Mouse (Mus musculus): ENCODE measurements around the gene Hddc3.

Hddc3 gene

DNA sequence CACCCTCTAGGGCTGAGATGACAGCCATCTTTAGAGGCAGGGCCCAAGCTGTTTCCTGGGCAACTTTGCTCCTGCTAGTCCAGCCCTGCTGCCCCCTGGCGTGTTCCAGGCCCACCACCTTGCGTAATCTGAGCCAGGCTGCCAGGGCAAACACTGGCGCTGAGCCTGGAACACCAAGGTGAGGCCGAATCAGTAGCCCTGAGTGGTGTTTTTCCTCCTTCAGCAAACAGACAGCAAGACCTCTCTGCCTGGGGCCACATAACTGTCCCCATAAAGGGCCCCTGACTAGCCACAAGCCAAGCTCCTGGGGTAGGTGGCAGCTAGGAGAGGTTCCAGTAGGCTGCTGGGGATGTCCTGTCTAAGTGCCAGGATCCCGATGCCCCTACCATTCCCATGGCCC, 57.2 kb downstream of the Hddc3 start:
- DNase-seq (ENCODE audit: low spot score) = no peak

Measured in embryo, embryonic 10.5 days (tissue).